ENCODE assay signal across 8 mouse cellular contexts in the genomic region with DNA sequence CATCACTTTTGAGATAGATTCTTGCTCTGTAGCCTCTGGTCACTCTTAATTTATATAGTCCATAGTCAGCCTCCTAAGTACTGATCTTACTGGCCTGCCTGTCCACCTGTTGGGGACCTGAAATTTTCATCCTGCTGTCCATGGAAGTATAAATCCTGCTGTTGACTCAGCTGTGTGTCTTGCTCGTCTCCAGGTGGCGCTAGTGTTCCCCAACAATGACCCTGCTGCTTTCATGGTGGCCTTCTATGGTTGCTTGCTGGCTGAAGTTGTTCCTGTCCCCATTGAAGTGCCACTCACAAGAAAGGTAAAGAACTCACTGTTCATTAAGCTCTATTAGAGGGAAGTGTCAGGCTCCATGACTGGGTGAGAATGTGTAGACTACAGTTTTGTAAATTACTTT.
DNase-seq lines count a peak whose midpoint lies in the region; ATAC-seq and TF ChIP-seq lines count a peak whose summit lies in the region.

No protein-coding gene starts in this region.

- H3K4me2 ChIP-seq in forebrain, embryonic 11.5 days (ENCODE audit: low read depth, low read length, severe bottlenecking): no peak overlapping the region
- no peak overlapping the region for H3K4me2 ChIP-seq in forebrain, embryonic 15.5 days (replicated peaks)

- no peak overlapping the region for H3K4me3 ChIP-seq in forebrain, embryonic 11.5 days (ENCODE audit: low read depth, low read length)
- no peak overlapping the region for H3K4me3 ChIP-seq in forebrain, embryonic 15.5 days
- H3K4me3 ChIP-seq in spleen, adult 2 months (ENCODE audit: extremely low read depth, insufficient read depth, insufficient read length): no peak overlapping the region

- H3K4me1 ChIP-seq in forebrain, embryonic 11.5 days (replicated peaks; ENCODE audit: control insufficient read depth, insufficient read depth, low read length): no peaks in the 10 kb centered on the region
- no peaks in the 10 kb centered on the region for H3K4me1 ChIP-seq in forebrain, embryonic 15.5 days
- H3K4me1 ChIP-seq in spleen, adult 2 months (ENCODE audit: control insufficient read depth, insufficient read depth, insufficient read length): no peaks in the 10 kb centered on the region

- H3K9me3 ChIP-seq in forebrain, embryonic 11.5 days (ENCODE audit: control insufficient read depth, low read length): no peaks in the 10 kb centered on the region
- H3K9me3 ChIP-seq in forebrain, embryonic 15.5 days: no peaks in the 10 kb centered on the region

- ATAC-seq in forebrain, embryonic 11.5 days (replicated peaks; ENCODE audit: low FRiP score): no peak
- no peak for ATAC-seq in forebrain, embryonic 15.5 days (replicated peaks)

- TF ChIP-seq POLR2A in brain, embryonic 14.5 days (IDR thresholded peaks at IDR 0.05; ENCODE audit: borderline replicate concordance, extremely low read depth, insufficient read depth, insufficient read length, poor library complexity, severe bottlenecking): no peak
- TF ChIP-seq POLR2A in spleen, adult 2 months (IDR thresholded peaks at IDR 0.05; ENCODE audit: low read depth, low read length): no peak

- H3K36me3 ChIP-seq in forebrain, embryonic 11.5 days (ENCODE audit: control insufficient read depth, insufficient read depth, low read length): no peaks in the 10 kb centered on the region
- no peaks in the 10 kb centered on the region; the same call in 1 of the 2 replicates for H3K36me3 ChIP-seq in forebrain, embryonic 15.5 days
- no peaks in the 10 kb centered on the region for H3K36me3 ChIP-seq in spleen, adult 2 months (ENCODE audit: control insufficient read depth, insufficient read depth, low read length)

- WGBS in forebrain, embryonic 11.5 days: 10% methylated on average over 2 of the region's 2 CpGs
- WGBS in forebrain, embryonic 15.5 days: 11% methylated on average over 2 of the region's 2 CpGs
- WGBS in spleen, adult 2 months: 40% methylated on average over 2 of the region's 2 CpGs

- peak; percentile 66 for DNase-seq in forebrain, embryonic 11.5 days (ENCODE audit: low spot score)
- peak; percentile 9 for DNase-seq in ovary, postnatal 14 days (ENCODE audit: low spot score)
- DNase-seq in ovary, postnatal 10 days (ENCODE audit: low spot score): no peak
- peak; percentile 42 for DNase-seq in brain, embryonic 14.5 days (ENCODE audit: low read depth)
- DNase-seq in kidney, postnatal 4 days: peak; percentile 51 to 58
- peak; percentile 1 to 32 for DNase-seq in spleen, adult 2 months (ENCODE audit: low read depth in 1 of 2, low spot score in 2 of 2)
- DNase-seq in right cerebral cortex, adult 18-20 months: no peak

- H3K9ac ChIP-seq in forebrain, embryonic 11.5 days (ENCODE audit: low read length): no peak overlapping the region
- no peak overlapping the region for H3K9ac ChIP-seq in forebrain, embryonic 15.5 days (replicated peaks)

- TF ChIP-seq CTCF in brain, embryonic 14.5 days (IDR thresholded peaks at IDR 0.05; ENCODE audit: borderline replicate concordance, extremely low read depth, insufficient read depth, insufficient read length): peak; percentile 48; the same call in 1 of the 2 replicates
- TF ChIP-seq CTCF in spleen, adult 2 months (IDR thresholded peaks at IDR 0.05; ENCODE audit: extremely low read depth, insufficient read depth, insufficient read length, insufficient replicate concordance): peak; percentile 68; the same call in 1 of the 2 replicates

- H3K27me3 ChIP-seq in forebrain, embryonic 11.5 days (ENCODE audit: control insufficient read depth, insufficient read depth, low read length): no peaks in the 10 kb centered on the region
- H3K27me3 ChIP-seq in forebrain, embryonic 15.5 days: no peaks in the 10 kb centered on the region
- H3K27me3 ChIP-seq in spleen, adult 2 months (ENCODE audit: control insufficient read depth, insufficient read depth, low read length): no peaks in the 10 kb centered on the region

- no peak overlapping the region for H3K27ac ChIP-seq in forebrain, embryonic 11.5 days (ENCODE audit: low read depth, low read length)
- no peak overlapping the region for H3K27ac ChIP-seq in forebrain, embryonic 15.5 days (replicated peaks)
- no peak overlapping the region for H3K27ac ChIP-seq in spleen, adult 2 months (ENCODE audit: insufficient read depth, low read length)

Comparison
In these comparisons a context has a peak if more than half of its experiments do, and no peak if none do; other contexts are left out.
1. DNase-seq: peak in forebrain, embryonic 11.5 days (single experiment), ovary, postnatal 14 days (single experiment), brain, embryonic 14.5 days (single experiment), kidney, postnatal 4 days (2 of 2) and spleen, adult 2 months (2 of 2); none in ovary, postnatal 10 days (single experiment) and right cerebral cortex, adult 18-20 months (single experiment).